Mouse (Mus musculus) bone marrow macrophage, adult 2 months (primary cell): ENCODE measurements around the gene Use1.

Experiments
- CTCF ChIP-seq: IDR thresholded peaks from 2 replicates; pipeline ENCODE4 v1.5.1; 2012; ENCODE audit warnings: low read depth, mild to moderate bottlenecking, low read length, moderate library complexity
- POLR2A ChIP-seq: IDR thresholded peaks from 2 replicates; pipeline ENCODE4 v1.6.1; 2012; ENCODE audit warnings: mild to moderate bottlenecking, low read depth, low read length, borderline replicate concordance

DNA sequence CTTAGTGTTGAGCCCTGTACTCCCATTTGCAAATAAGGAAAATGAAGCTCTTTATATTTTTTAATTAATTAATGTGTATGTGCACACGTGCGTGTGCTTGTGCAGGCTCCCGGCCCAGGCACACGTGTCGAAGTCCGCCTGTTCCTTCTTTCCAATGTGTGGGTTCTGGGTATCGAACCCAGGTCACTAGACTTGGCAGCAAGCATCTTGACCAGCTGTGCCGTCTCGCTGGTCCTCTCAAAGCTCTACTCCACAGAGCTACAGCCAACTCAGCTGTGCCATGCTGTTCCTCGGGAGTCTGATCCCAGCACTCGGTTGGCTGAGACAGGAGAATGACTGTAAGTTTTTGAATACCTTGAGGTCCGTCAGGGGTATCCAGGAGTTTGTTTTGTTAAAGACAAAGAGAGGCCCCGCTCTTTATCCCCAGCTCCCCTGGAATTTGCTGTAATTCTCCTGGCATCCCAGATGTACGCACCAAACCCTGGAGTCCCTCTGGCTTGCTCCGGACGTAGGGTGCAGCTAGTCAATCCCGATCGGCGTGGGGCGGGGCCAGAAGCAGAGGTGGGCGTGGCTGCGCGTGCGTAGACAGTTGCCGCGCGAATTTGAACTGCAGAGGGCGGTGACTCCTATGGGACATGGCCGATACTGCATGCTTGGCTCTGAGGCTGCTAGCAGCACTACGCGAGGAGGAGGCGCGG, 38.9 kb downstream of the Use1 start, which contains the start of gene Ankle1:
- TF ChIP-seq CTCF (no peak), POLR2A (peak; percentile 78; the same call in 1 of the 2 replicates)
